Mouse (Mus musculus) ES-E14 (cell line): ENCODE data around the gene Stim2.

Experiments used
- CHD2 ChIP-seq: IDR thresholded peaks from 2 replicates; pipeline ENCODE4 v1.6.1; 2014; ENCODE audit warnings: mild to moderate bottlenecking, low read depth, low read length, inconsistent platforms
- HCFC1 ChIP-seq: IDR thresholded peaks from 2 replicates; pipeline ENCODE4 v1.6.1; 2012; ENCODE audit warnings: low read length, inconsistent platforms, borderline replicate concordance; ENCODE audit not compliant: insufficient read depth
- ZC3H11A ChIP-seq: IDR thresholded peaks from 2 replicates; pipeline ENCODE4 v1.6.1; 2012; ENCODE audit warnings: low read depth, mild to moderate bottlenecking, inconsistent platforms, low read length, borderline replicate concordance
- ZNF384 ChIP-seq: IDR thresholded peaks from 2 replicates; pipeline ENCODE4 v1.6.1; 2012; ENCODE audit warnings: low read depth, low read length, inconsistent platforms

DNA sequence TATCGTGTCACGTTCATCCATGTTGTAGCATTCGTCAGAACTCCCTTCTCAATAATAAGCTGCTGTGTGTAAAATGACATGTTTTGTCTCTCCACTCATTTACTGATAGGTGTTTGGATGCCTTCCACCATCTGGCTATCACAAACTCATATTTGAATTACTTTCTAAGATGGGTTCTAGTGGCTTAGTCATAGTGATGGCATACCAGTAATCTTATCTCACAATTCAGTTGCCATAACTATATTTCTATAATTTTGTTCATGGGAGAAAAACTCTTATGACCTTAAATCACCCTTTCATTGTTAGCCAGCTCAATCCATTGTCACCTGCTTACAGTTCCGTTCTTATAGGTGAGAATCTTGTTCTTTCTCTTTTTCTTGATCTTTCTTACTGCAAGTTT is 14.9 kb upstream of the Stim2 start:
- TF ChIP-seq ZNF384 (no peak), CHD2 (no peak), ZC3H11A (no peak), HCFC1 (no peak)
